Mouse (Mus musculus): Measurements from ENCODE around the gene Tnik. TPM values are rescaled to one million over a fixed set of nuclear protein-coding genes. Genes with fewer than 3 reads are reported as not detected.

The Tnik gene
- total and polyA plus RNA-seq, 2 experiments from 2014 or later = 58.2 to 118 TPM

- ATAC-seq (ENCODE audit: low FRiP score) (no peak), DNase-seq (ENCODE audit: low spot score) (peak; percentile 76)
- H3K4me3 ChIP-seq (ENCODE audit: low read depth, low read length) = no peak overlapping the region
- H3K4me2 ChIP-seq (ENCODE audit: low read depth, low read length, poor library complexity, severe bottlenecking) = no peak overlapping the region
- TF ChIP-seq CTCF (IDR thresholded peaks at IDR 0.05) = no peak
- H3K27ac ChIP-seq (ENCODE audit: low read depth, low read length) = no peak overlapping the region
- no peaks in the 10 kb centered on the region for H3K27me3 ChIP-seq (ENCODE audit: insufficient read depth, low read length)
- no peak overlapping the region for H3K9ac ChIP-seq (replicated peaks; ENCODE audit: low read length, poor library complexity, severe bottlenecking)
- peaks cover 7% of the 10 kb centered on the region; the same call in 1 of the 2 replicates for H3K36me3 ChIP-seq (ENCODE audit: insufficient read depth, low read length)
- no peaks in the 10 kb centered on the region for H3K9me3 ChIP-seq (ENCODE audit: low read length)
- H3K4me1 ChIP-seq (ENCODE audit: insufficient read depth, low read length) = no peaks in the 10 kb centered on the region
- 75% methylated on average over 2 of the region's 2 CpGs for WGBS
These were observed 375.9 kb downstream of the Tnik start for GRCm38 (mm10) chr3:28638957-28639356.

GRCm38 (mm10) chr3:28643252-28643947 lies 380.4 kb downstream of the Tnik start:
- Histone ChIP-seq H3K4me2 (ENCODE audit: low read depth, low read length, poor library complexity, severe bottlenecking) (no peak overlapping the region), H3K27me3 (ENCODE audit: insufficient read depth, low read length) (no peaks in the 10 kb centered on the region), H3K36me3 (ENCODE audit: insufficient read depth, low read length) (peaks cover 22% of the 10 kb centered on the region), H3K27ac (ENCODE audit: low read depth, low read length) (no peak overlapping the region), H3K9me3 (ENCODE audit: low read length) (no peaks in the 10 kb centered on the region), H3K4me3 (ENCODE audit: low read depth, low read length) (no peak overlapping the region), H3K4me1 (ENCODE audit: insufficient read depth, low read length) (no peaks in the 10 kb centered on the region), H3K9ac (replicated peaks; ENCODE audit: low read length, poor library complexity, severe bottlenecking) (no peak overlapping the region)
- ATAC-seq (ENCODE audit: low FRiP score) (peak; percentile 38; the same call in 1 of the 2 replicates), DNase-seq (ENCODE audit: low spot score) (peak; percentile 23)
- whole genome bisulfite sequencing = 82% methylated on average over 9 of the region's 9 CpGs
- TF ChIP-seq CTCF (IDR thresholded peaks at IDR 0.05) = no peak

- 47% methylated on average over 3 of the region's 3 CpGs for WGBS
- Histone ChIP-seq H3K9me3 (ENCODE audit: low read length) (no peaks in the 10 kb centered on the region), H3K36me3 (ENCODE audit: insufficient read depth, low read length) (peaks cover 60% of the 10 kb centered on the region), H3K4me1 (ENCODE audit: insufficient read depth, low read length) (no peaks in the 10 kb centered on the region), H3K27ac (ENCODE audit: low read depth, low read length) (no peak overlapping the region), H3K4me2 (ENCODE audit: low read depth, low read length, poor library complexity, severe bottlenecking) (no peak overlapping the region), H3K4me3 (ENCODE audit: low read depth, low read length) (no peak overlapping the region), H3K27me3 (ENCODE audit: insufficient read depth, low read length) (no peaks in the 10 kb centered on the region), H3K9ac (replicated peaks; ENCODE audit: low read length, poor library complexity, severe bottlenecking) (no peak overlapping the region)
- no peak for DNase-seq (ENCODE audit: low spot score)
- ATAC-seq (ENCODE audit: low FRiP score) = no peak
- no peak for TF ChIP-seq CTCF (IDR thresholded peaks at IDR 0.05)
These were observed 389.6 kb downstream of the Tnik start for GRCm38 (mm10) chr3:28652574-28652973.

GRCm38 (mm10) chr3:28653043-28653442 lies 390.0 kb downstream of the Tnik start:
- Histone ChIP-seq H3K4me2 (ENCODE audit: low read depth, low read length, poor library complexity, severe bottlenecking) (no peak overlapping the region), H3K9ac (replicated peaks; ENCODE audit: low read length, poor library complexity, severe bottlenecking) (no peak overlapping the region), H3K4me1 (ENCODE audit: insufficient read depth, low read length) (no peaks in the 10 kb centered on the region), H3K9me3 (ENCODE audit: low read length) (no peaks in the 10 kb centered on the region), H3K27ac (ENCODE audit: low read depth, low read length) (no peak overlapping the region), H3K4me3 (ENCODE audit: low read depth, low read length) (no peak overlapping the region), H3K36me3 (ENCODE audit: insufficient read depth, low read length) (peaks cover 56% of the 10 kb centered on the region), H3K27me3 (ENCODE audit: insufficient read depth, low read length) (no peaks in the 10 kb centered on the region)
- ATAC-seq (ENCODE audit: low FRiP score) (no peak), DNase-seq (ENCODE audit: low spot score) (peak; percentile 16)
- no peak for TF ChIP-seq CTCF (IDR thresholded peaks at IDR 0.05)
- 74% methylated on average over 3 of the region's 3 CpGs for WGBS

GRCm38 (mm10) chr3:28654740-28655139 lies 391.7 kb downstream of the Tnik start:
- no peak for TF ChIP-seq CTCF (IDR thresholded peaks at IDR 0.05)
- Histone ChIP-seq H3K36me3 (ENCODE audit: insufficient read depth, low read length) (peaks cover 44% of the 10 kb centered on the region), H3K27me3 (ENCODE audit: insufficient read depth, low read length) (no peaks in the 10 kb centered on the region), H3K9me3 (ENCODE audit: low read length) (no peaks in the 10 kb centered on the region), H3K4me1 (ENCODE audit: insufficient read depth, low read length) (no peaks in the 10 kb centered on the region), H3K27ac (ENCODE audit: low read depth, low read length) (no peak overlapping the region), H3K4me3 (ENCODE audit: low read depth, low read length) (no peak overlapping the region), H3K4me2 (ENCODE audit: low read depth, low read length, poor library complexity, severe bottlenecking) (no peak overlapping the region), H3K9ac (replicated peaks; ENCODE audit: low read length, poor library complexity, severe bottlenecking) (no peak overlapping the region)
- DNase-seq (ENCODE audit: low spot score) = no peak
- ATAC-seq (ENCODE audit: low FRiP score) = no peak

GRCm38 (mm10) chr3:28658349-28658748 lies 395.3 kb downstream of the Tnik start:
- Histone ChIP-seq H3K4me3 (ENCODE audit: low read depth, low read length) (no peak overlapping the region), H3K9ac (replicated peaks; ENCODE audit: low read length, poor library complexity, severe bottlenecking) (no peak overlapping the region), H3K27ac (ENCODE audit: low read depth, low read length) (no peak overlapping the region), H3K4me1 (ENCODE audit: insufficient read depth, low read length) (no peaks in the 10 kb centered on the region), H3K4me2 (ENCODE audit: low read depth, low read length, poor library complexity, severe bottlenecking) (no peak overlapping the region), H3K27me3 (ENCODE audit: insufficient read depth, low read length) (no peaks in the 10 kb centered on the region), H3K9me3 (ENCODE audit: low read length) (no peaks in the 10 kb centered on the region), H3K36me3 (ENCODE audit: insufficient read depth, low read length) (peaks cover 35% of the 10 kb centered on the region)
- no peak for ATAC-seq (ENCODE audit: low FRiP score)
- peak; percentile 15 for DNase-seq (ENCODE audit: low spot score)
- 36% methylated on average over 1 of the region's 1 CpGs for WGBS
- TF ChIP-seq CTCF (IDR thresholded peaks at IDR 0.05) = peak; percentile 32; the same call in 1 of the 2 replicates
